Mouse (Mus musculus) heart, adult 18-20 months (tissue): ENCODE data around the gene Galm. TPM values are rescaled to one million over a fixed set of nuclear protein-coding genes. Genes with fewer than 3 reads are reported as not detected.
"Not testable (repeated sequence)": the region's sequence is repeated elsewhere in the genome, so short reads cannot be mapped to it uniquely, and the experiment has no call there.

Experiments
- DNase-seq, 2 experiments: peaks; one replicate each; pipeline ENCODE4 v3.0.0; 2021 to 2022; ENCODE audit warnings: mixed read lengths in 1 of 2
- total RNA-seq, 2 experiments: library from RNA; stranded (reverse); gene quantifications; 2 replicates each; pipeline ENCODE4 v1.2.3; 2021

Galm gene
- total RNA-seq, 2 experiments from 2014 or later, result 20.0 to 20.8 TPM

DNA sequence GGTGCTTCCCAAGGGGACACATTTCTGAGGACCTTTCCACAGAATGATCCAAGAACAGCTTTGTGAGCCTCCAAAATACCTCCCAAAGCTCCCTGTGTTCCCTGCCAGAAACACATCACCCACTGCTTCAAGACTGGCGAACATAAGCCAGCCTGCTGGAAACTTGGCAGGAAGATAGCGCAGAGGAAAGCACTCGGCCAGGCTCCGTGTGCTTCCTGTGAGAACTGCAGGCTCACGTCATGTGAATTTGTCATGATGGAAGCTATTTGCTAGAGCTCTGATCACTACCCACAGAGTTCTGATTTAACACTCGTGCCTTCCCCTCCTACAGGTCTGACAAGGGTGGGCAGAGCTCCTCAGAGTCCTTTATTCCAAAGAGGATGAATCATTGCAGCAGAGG, 38.5 kb downstream of the Galm start:
- DNase-seq, result peak; percentile 76 to 88

DNA sequence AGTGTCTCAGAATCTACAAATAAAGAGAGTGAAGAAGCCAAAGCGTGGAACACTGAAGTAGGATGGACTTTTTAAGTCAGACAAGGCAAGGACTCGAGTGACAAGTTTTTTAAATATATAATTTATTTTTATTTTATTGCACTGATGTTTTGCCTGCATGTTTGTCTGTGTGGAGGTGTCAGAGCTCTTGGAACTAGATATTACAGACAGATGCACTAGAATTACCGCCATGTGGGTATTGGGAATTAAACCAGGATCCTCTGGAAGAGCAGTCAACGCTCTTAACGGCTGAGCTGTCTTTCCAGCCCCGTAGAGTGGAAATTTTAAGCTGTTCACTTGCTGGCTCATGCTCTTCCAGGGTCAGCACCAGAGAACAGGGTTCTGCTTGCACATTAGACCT, 39.1 kb downstream of the Galm start:
- no peak for DNase-seq

DNA sequence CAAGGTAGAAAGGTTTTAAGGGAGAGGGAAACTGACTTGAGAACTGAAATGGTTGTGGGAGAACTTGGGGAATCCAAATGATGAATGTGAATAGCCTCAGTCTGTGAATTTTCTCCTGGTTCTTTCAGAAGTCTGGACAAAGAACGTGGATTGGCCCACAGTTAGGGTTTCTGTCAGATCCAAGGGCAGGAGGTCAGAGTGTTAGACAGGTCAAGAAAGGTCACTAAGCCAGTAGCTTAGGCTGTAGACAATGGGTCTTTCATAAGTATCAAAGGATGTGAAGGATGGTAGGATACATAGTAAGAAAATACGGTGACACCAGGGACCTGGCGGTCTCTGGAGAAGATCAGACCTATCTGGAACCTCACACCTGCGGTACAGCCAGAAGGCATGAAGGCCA, 40.2 kb downstream of the Galm start:
- no peak for DNase-seq

DNA sequence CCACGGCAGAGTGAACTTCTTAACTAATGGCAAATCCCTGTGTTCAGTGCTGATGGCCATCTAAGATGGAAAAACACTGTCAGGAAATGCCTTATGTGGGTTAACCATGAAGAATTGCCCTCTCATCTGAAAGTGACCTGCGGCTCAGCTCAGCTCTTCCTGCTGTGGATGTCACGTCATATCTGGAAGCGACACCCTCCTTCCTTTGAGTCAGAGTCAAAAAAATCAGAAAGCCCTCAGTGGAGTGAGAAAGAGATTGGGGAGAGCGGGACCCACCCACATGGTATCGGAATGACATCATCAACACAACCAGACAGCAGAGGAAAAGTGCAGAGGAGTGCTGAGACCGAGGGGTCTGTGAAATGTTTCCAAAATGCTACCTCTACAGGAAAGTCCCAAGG, 40.6 kb downstream of the Galm start:
- peak; percentile 40 to 50 for DNase-seq

DNA sequence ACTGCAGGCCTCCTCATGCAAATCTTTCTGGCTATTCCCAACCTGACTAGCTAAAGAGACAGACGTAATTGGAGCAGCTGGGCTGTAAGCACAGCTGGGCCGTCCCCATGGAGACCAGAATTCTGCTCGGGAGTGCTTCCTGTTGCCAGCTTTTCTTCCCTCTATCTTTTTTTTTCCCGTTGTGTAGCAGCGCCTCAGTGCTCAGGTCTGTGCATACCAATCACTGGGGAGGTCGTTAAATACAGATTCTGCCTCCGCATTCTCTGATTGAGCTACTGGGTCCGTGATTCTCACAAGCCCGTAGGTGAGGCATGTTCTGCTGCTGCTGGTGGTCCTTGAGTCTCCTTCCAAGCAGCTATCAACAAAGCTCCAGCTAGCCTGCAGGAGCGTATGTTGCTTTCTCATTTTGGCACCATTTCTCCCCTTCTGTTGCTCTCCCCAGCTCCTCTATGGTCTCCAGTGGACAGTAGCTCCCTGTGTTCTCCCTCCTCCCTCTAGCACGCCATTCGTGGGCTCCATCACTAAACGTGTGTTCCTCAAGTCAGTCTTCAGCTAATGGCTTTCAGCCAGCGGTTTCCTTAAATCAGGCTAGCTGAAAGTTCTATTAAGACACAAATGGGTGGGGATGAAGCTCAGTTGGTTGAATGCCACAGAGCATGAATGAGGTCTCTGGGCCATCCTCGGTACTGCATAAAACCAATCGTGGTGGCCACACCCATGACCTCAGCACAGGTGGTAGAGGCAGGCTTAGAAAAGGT, 41.3 kb downstream of the Galm start:
- peak; percentile 62 to 72 for DNase-seq

DNA sequence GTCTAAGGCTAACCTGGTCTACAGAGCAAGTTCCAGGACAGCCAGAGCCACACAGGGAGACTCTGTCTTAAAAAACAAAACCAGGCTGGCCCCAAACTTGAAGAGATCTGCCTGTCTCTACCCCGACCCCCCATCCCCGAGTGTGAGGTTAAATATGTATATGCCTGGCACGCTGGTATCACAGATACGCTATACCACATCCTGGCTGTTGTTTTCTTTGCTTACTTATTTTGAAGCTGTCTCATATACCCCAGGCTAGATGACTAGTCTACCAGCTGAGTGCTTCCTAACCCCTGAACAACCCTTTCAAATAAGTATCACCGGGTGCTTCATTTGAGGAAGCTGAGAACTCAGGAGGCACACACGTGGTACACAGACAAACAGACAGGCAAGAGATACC, 42.5 kb downstream of the Galm start:
- DNase-seq, result no peak

DNA sequence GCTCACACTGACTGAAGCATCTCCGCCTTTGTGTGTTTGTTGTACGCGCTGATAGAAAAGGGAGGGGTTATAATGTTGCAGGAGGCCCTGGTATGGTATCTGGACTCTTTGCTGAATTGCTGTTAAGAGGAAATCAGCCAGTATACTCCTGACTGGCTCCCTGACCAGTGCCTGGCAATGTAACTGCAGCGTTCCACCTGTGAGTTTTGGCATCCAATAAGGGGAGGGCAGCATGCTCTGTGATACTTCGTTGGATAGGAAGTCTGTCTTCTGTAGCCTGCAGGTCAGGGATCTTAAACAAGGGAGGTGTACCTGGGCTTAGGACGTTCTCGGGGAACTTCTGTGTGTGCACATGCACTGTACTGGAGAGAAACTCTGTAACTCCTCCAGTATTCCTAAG, 43.7 kb downstream of the Galm start:
- DNase-seq, result no peak

DNA sequence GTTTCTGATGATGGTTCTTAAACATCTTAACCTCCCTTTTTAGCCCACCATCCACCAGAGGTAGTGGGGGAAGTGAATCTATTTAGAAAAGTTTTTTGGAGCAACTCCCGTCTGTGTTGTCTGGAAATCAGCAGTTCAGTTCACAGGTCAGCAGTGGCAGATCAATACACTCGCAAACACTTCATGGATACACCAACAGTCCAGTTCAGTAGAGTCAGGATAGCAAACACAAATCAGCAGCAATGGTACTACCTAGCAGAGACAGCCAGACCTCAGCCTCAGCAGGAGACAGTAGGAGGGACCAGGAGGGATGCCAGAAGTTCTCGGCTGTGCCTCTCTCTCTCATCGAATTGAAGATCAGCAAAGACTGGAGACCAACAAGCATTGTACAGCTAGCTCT, 44.7 kb downstream of the Galm start:
- no peak for DNase-seq

DNA sequence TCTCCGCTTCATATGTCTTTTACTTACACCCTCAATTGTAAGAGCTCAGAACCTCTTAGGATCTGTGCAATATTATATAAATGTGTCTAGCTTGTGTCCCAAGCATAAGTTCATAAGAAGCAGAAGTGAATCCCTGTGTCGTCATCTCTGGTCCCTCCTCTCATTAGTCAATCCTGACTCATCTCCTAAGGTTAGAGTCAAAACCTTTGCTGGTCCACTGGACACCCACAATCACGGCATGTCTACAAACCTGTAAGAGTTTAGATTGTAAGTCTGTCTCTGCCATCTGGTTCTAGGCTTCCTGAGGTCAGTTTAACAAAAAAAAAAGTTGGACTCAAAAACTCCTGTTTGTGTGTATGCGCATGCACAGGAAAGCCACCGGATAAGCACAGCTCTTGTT, 45.5 kb downstream of the Galm start:
- DNase-seq, result no peak

DNA sequence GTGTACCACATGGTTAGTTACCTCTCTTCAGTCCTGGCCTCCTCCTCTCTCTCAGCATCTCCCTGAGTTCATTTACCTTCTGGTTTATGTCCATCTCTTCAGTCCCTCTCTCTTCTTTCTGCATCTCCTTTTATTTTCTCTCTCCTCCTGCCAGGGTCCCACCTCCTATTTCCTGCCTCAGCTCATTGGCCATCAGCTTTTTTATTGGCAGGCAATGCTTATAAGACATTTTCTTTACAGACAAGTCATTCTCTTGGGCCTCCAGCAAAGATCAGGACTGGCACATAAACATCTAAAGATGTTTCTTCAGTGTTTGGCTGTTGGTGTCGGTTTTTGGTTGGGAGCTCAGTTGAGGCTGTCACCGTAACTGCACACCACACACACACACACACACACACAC, 46.4 kb downstream of the Galm start:
- DNase-seq, result no peak

DNA sequence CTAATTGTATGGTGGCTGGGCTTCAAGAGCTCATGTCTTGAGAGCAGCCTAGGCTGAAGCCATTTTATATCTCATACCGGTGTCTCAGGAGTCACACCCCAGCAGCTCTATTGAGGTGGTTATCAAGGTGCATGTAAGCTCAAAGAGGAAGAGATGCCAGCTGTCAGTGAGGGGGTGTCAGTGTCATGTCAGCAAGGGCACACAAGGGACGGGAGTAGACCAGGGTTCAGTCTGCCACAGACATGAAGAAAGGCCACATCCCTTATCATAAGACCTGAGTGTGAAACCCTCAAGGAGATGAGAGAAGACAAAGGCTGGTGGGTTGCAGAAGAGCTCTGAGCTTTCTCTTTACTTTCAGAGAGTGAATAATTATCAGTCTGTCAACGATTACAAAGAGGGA, 46.9 kb downstream of the Galm start:
- no peak for DNase-seq

DNA sequence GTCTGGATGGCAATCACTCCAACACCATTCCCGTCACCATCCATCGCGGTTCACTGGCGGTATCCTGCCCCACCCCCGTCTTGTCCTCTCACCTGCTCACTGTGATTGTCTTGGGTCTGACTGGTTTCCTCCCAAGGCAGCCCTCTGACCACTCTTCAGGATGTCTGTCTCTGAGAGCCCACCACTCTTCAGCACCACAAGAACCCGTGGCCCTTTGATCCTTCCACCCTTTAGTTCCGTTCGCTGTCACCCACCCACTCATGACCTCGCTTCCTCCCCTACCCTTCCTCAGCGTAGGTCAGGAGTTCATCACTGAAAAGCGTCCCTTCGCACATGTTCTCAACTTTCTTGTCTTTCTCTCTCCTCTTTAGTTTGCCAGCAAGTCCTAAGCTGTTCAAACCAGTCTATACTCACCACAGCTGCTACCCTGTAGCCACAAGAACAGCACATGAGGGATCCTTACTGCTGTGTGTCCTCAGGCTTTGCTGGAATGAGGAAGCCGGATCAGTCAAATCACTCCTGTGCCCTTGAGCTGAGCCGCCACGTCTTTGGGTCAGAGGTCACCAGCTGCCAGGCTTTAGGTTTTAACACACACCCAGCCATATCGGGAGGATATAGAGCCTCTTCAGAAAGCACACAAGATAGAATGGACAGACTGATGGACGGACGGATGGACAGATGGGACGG, 47.6 kb downstream of the Galm start:
- no peak for DNase-seq

DNA sequence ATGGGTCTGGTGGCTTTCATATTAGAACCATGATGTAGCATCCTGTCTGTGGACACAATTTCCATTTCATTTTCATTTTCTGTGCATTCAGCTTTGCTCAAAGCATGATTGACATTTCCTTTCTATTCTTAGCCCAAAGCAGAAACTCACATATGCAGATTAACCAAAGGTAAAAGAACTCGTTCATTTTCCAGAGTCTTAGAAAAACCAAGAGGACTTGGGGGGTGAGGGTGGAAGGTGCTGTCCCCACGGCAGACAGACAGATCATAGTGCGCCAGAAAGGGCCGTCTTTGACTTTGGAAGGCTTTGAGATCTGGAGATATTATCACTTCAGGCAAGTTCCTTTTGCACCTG, 48.1 kb downstream of the Galm start:
- DNase-seq, result no peak

DNA sequence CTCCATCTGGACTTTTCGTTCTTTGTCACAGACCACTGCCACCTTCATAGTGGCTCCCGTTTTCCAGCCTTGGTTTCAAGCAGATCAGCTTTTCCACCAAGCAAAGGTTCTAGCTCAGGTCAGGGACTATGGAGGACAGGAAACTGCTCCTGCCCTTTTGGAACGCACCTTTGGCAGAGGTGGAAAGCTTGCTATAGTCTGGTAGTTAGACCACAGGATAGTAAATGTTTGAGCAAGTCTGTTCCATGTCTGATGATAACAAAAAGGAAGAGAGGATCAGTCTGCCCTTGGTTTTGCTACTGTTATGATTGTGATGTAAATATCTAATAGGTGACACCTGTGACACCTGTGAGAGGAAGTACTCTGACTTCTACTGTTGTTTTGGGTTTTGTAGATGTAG, 48.7 kb downstream of the Galm start:
- DNase-seq, result no peak

DNA sequence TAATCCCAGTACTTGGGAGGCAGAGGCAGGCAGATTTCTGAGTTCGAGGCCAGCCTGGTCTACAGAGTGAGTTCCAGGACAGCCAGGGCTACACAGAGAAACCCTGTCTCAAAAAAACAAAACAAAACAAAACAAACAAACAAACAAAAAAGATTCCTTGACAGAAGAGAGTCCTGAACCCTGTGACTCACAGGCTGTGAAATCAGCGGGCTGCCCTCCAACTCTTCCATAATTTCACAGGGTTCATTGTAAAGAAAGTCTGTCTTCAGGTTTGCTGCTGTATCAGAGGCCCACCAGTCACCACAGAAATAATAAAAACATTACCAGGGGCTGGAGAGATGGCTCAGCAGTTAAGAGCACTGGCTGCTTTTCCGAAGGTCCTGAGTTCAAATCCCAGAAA, 51.6 kb downstream of the Galm start:
- DNase-seq, result not testable (repeated sequence)

DNA sequence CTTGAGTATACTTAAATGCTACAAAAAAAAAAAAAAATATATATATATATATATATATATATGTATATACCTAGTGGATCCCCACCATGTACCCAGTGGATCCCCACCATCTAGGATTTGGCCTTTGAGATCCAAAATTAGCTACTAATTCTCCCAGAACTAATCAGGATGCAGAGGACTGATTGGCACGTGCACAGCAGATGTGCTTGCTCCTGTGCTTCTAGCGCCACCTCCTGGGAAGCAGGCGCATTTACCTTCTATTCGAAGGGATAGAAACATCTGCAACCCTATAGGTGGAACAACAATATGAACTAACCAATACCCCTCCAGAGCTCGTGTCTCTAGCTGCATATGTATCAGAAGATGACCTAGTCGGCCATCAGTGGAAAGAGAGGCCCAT, 52.7 kb downstream of the Galm start:
- DNase-seq, result peak; percentile 77 to 87

DNA sequence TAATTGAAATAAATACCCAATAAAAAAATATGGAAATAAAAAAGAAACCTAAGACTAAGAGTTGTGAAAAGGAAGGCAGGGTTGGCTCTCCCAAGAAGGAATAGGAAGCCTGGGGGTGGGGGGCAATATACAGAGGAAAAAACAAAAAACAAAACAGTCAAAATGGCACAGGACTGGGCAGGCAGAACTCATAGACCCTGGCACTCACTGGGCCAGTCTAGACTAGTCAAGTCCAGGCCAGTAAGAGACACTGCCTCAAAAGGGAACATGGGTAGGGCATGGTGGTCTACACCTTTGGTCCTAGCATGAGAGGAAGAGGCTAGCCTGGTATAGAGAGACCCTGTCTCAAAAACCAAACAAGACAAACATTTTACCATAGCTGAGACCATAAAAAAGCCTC, 53.2 kb downstream of the Galm start:
- DNase-seq, result no peak

DNA sequence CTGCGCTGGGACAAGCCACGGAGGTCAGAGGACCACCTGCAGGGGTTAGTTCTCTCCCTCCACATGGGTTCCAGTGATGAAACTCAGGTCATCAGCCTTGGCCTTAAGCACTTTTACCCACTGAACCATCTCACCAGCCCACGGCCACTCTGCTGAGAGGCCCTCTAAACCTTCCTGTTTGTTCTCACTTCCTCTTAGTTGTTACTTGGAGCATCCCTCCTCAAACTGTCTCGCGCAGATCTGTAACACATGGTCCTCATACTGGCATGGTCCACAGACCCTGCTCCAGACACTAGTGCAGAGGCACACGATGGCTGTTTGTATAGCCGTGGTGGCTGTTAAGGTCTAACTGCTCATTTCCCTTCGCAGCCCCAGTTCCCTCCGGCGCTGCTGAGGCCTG, 56.3 kb downstream of the Galm start:
- DNase-seq, result no peak

DNA sequence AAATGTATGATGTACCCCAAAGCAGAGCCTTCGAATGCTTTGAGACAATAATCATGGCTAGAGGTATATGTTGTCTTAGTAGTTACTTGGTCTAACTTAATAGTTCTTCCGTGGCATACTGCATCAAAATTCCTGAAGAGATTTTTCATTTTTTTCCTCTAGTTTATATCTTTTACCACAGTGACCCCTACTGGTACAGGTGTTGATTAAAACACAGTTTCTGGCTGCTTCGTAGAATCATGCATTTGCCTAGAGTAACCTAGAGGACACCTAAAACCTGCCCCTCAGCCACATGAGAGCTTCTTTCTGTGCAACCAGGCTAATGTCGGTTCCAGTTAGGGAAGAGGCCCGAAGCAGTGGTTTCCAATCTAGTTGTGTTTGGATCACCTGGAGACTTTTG, 65.8 kb downstream of the Galm start:
- DNase-seq, result peak in 1 of 2 experiments; percentile 50

DNA sequence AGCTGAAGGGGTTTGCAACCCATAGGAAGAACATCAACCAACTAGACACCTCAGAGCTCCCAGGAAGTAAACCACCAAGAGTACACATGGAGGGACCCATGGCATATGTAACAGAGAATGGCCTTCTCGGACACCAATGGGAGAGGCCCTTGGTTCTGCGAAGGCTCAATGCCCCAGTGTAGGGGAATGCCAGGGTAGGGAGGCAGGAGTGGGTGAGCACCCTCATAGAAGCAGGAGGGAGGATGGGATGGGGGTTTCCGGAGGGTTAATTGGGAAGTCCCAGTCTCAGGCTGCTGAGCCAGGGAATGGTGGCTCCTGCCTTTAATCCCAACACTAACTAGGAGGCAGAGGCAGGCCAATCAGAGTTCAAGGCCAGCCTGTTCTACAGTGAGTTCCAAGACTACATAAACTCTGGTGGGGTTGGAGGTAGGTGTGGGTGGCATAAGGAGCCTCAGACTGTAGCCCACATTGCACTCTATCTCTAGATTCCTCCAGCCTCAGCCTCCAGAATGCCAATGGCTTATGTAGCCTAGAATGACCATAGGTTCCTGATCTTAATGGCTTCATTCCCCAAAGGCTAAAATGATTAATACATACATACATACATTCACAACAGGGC, 72.0 kb downstream of the Galm start:
- no peak for DNase-seq

DNA sequence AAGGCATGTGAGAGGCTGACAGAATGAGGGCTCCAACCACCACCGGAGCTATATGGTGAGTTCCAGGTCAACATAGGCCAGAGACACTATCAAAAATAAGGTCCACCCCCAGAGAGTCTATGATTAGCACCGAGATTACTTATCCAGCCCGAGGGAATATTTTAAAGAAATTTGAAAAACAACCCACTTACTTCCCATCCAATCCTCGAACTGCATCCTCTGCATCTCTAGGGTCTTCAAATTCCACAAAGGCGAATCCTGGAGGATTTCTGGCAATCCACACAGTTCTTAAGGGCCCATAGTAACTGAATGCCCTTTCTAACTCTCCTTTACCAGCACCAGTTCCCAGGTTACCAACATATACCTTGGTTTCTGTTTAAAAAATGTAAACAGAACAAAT, 78.4 kb downstream of the Galm start:
- DNase-seq, result no peak

DNA sequence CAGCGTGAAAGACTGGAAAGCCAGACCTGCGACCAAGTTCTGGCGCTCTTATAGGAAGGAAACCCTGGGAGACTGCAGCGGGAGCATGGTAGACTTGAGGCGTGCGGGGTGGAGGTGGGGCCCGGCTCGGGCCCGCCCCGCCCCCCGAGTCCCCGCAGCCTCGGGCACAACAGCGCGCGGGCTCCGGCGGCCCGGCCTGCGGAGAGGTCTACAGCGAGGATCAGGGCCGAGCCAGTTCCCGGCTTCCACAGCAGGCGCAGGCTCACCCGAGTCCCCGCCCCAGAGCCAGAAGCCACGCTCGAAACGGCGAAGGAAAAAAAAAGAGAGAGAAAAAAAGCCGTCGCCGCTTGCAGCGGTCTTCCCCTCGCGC, 79.0 kb downstream of the Galm start:
- no peak for DNase-seq

DNA sequence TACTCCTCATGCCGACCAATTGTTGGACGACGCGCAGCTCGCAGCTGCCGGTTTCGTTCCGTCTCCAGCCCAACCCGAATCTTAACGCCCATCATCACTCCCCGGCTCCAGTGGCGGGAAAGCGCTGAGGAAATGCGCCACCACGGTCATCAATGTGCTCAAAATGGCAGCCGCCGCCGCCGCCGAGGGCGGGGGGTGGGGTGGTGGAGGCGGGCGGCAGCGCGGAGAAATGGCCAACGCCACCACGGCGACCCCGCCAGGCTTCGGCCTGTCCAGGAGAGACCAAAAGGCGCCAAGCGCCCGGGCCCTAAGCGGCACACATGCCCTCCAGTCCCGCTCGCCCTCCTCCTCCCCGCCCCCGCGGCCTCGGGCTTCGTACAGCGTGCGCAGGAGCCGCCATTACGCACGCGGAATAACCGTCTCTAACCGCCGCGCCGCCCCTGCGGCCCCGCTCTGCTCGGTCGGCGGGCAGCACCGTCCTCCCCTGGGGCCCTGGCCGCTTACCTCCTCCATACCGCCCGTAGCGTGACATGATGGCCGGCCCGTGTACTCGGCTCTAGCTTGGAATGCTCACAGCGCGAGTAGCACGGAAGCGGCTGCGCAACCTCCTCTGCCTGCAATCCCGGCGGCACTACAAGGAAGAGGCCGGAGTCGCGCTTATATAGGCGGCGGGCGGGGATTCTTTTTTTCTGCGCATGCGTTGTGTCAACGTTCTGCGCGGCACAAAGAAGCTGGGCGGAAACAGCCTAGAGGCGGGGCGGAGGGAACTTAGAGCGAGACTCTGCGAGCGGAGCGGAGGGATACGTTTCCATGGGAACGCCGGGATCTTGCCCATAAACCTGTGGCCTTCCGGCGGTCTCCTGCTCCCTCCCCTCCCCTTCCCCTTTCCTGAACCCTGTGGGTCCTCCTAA, 79.7 kb downstream of the Galm start, which contains the start of the genes Srsf7 and Ttc39d:
TSS of gene Srsf7 (minus strand) at position 637 of the 911 bp plus-strand sequence.
TSS of gene Ttc39d (plus strand) at position 790 of the 911 bp plus-strand sequence.
- peak; percentile 99 for DNase-seq
